Comparison of ENCODE assay signal across 9 mouse cellular contexts in genomic region chr14:51921759-51922570, GRCm38 (mm10). TPM values are rescaled to one million over a fixed set of nuclear protein-coding genes. Genes with fewer than 3 reads are reported as not detected.
A peak's percentile ranks its signal among the peaks of the same experiment; 100 is the strongest.
DNase-seq lines count a peak whose midpoint lies in the region; ATAC-seq and TF ChIP-seq lines count a peak whose summit lies in the region.
"Had no signal": no experiment of that assay in that cellular context is flagged by ENCODE, and none has a peak within 500 bp of the region (broad histone marks: within the 10 kb centered on the region; RNA-seq: fewer than 3 reads in every experiment).

No protein-coding gene starts in this region.

- WGBS in midbrain, embryonic 16.5 days = 81% methylated on average over 16 of the region's 16 CpGs
- 87% methylated on average over 16 of the region's 16 CpGs for WGBS in midbrain, embryonic 11.5 days

- no peaks in the 10 kb centered on the region for H3K4me1 ChIP-seq in midbrain, embryonic 16.5 days (ENCODE audit: control insufficient read depth, insufficient read depth, low read length)
- H3K4me1 ChIP-seq in midbrain, embryonic 11.5 days (ENCODE audit: control insufficient read depth, insufficient read depth, low read length) = no peaks in the 10 kb centered on the region

- no peaks in the 10 kb centered on the region for H3K36me3 ChIP-seq in midbrain, embryonic 16.5 days (ENCODE audit: control insufficient read depth, insufficient read depth, low read length)
- no peaks in the 10 kb centered on the region for H3K36me3 ChIP-seq in midbrain, embryonic 11.5 days (ENCODE audit: control insufficient read depth, insufficient read depth, low read length)

- no peak overlapping the region for H3K4me2 ChIP-seq in midbrain, embryonic 16.5 days (ENCODE audit: low read length)
- no peak overlapping the region for H3K4me2 ChIP-seq in midbrain, embryonic 11.5 days

- H3K27ac ChIP-seq in midbrain, embryonic 16.5 days (ENCODE audit: low read length) = 0 out of 2 replicates have a peak overlapping the region, but pooled peaks have one; percentile 54
- no peak overlapping the region for H3K27ac ChIP-seq in midbrain, embryonic 11.5 days (ENCODE audit: low read depth, low read length)
- H3K27ac ChIP-seq in layer of hippocampus, adult 2 months = peak overlapping the region; percentile 86

- ATAC-seq in midbrain, embryonic 16.5 days = peak; percentile 80
- no peak for ATAC-seq in midbrain, embryonic 11.5 days (ENCODE audit: low FRiP score)

- H3K9ac ChIP-seq in midbrain, embryonic 16.5 days (ENCODE audit: low read depth, low read length) = no peak overlapping the region
- H3K9ac ChIP-seq in midbrain, embryonic 11.5 days (ENCODE audit: low read length) = no peak overlapping the region

- no peaks in the 10 kb centered on the region for H3K27me3 ChIP-seq in midbrain, embryonic 16.5 days (ENCODE audit: control insufficient read depth, insufficient read depth, low read depth, low read length)
- H3K27me3 ChIP-seq in midbrain, embryonic 11.5 days (ENCODE audit: control insufficient read depth, insufficient read depth, low read length) = no peaks in the 10 kb centered on the region

- DNase-seq in cerebellum, adult 11-12 months = peak; percentile 44
- DNase-seq in cerebellum, adult 8-10 months = no peak
- DNase-seq in midbrain, embryonic 11.5 days (ENCODE audit: low spot score, missing footprints) = no peak
- peak; percentile 61 to 74 for DNase-seq in layer of hippocampus, adult 2 months (ENCODE audit: low spot score in 2 of 2)
- peak; percentile 41 to 82 for DNase-seq in lung, postnatal 4 days
- no peak for DNase-seq in adrenal gland, postnatal 4 days (ENCODE audit: low spot score in 2 of 2)
- no peak for DNase-seq in thymus, postnatal 0 days (ENCODE audit: low spot score)

- TF ChIP-seq CTCF in layer of hippocampus, adult 2 months (conservative IDR thresholded peaks at IDR 0.05) = no peak

- no peaks in the 10 kb centered on the region for H3K9me3 ChIP-seq in midbrain, embryonic 16.5 days (replicated peaks; ENCODE audit: control insufficient read depth, low read length, poor library complexity, severe bottlenecking)
- no peaks in the 10 kb centered on the region for H3K9me3 ChIP-seq in midbrain, embryonic 11.5 days (ENCODE audit: control insufficient read depth, low read length)

- H3K4me3 ChIP-seq in midbrain, embryonic 16.5 days (ENCODE audit: low read depth, low read length) = no peak overlapping the region
- H3K4me3 ChIP-seq in midbrain, embryonic 11.5 days (ENCODE audit: low read depth, low read length) = no peak overlapping the region
- no peak overlapping the region for H3K4me3 ChIP-seq in layer of hippocampus, adult 2 months

RNA-seq across cellular contexts. Expression of gene Rnase13, which starts 0.6 kb away (rescaled TPM):
- polyA plus RNA-seq in midbrain, embryonic 16.5 days (2015; fragmentation: Nextera tagmentation; extraction: Ambion mirVana) = not detected in 2 replicates
- not detected in 2 replicates for polyA plus RNA-seq in midbrain, embryonic 11.5 days (2014; fragmentation: Nextera tagmentation; extraction: Ambion mirVana)
- not detected for total RNA-seq in layer of hippocampus, adult 2 months (2021)
- total RNA-seq in adrenal gland, postnatal 4 days (2021) = not detected
- not detected in 2 replicates for polyA plus RNA-seq in thymus, postnatal 0 days (2015; fragmentation: Nextera tagmentation; extraction: Ambion mirVana)
- total RNA-seq: neutrophil, adult 5-6 weeks had no signal

RNA-seq across cellular contexts. Expression of gene Tppp2, which starts 3.7 kb away (rescaled TPM):
- polyA plus RNA-seq in midbrain, embryonic 16.5 days (2015; fragmentation: Nextera tagmentation; extraction: Ambion mirVana) = not detected in 2 replicates
- not detected in 2 replicates for polyA plus RNA-seq in midbrain, embryonic 11.5 days (2014; fragmentation: Nextera tagmentation; extraction: Ambion mirVana)
- total RNA-seq in layer of hippocampus, adult 2 months (2021) = not detected
- not detected for total RNA-seq in adrenal gland, postnatal 4 days (2021)
- not detected in 2 replicates for polyA plus RNA-seq in thymus, postnatal 0 days (2015; fragmentation: Nextera tagmentation; extraction: Ambion mirVana)
- total RNA-seq: neutrophil, adult 5-6 weeks had no signal

RNA-seq across cellular contexts. Expression of gene Ndrg2, which starts 8.0 kb away (rescaled TPM):
- 196 and 269 TPM in 2 replicates for polyA plus RNA-seq in midbrain, embryonic 16.5 days (2015; fragmentation: Nextera tagmentation; extraction: Ambion mirVana)
- polyA plus RNA-seq in midbrain, embryonic 11.5 days (2014; fragmentation: Nextera tagmentation; extraction: Ambion mirVana) = 7.5 and 10.6 TPM in 2 replicates
- total RNA-seq in layer of hippocampus, adult 2 months (2021) = 100 to 1,000 TPM; 894 to 934 TPM
- 100 to 1,000 TPM; 155 to 181 TPM for total RNA-seq in adrenal gland, postnatal 4 days (2021)
- 14.8 and 16.6 TPM in 2 replicates for polyA plus RNA-seq in thymus, postnatal 0 days (2015; fragmentation: Nextera tagmentation; extraction: Ambion mirVana)

RNA-seq across cellular contexts. Expression of gene Slc39a2, which starts 29.3 kb away (rescaled TPM):
- polyA plus RNA-seq in midbrain, embryonic 16.5 days (2015; fragmentation: Nextera tagmentation; extraction: Ambion mirVana) = 2.2 and 3.1 TPM in 2 replicates
- polyA plus RNA-seq in midbrain, embryonic 11.5 days (2014; fragmentation: Nextera tagmentation; extraction: Ambion mirVana) = 0.40 and 0.41 TPM in 2 replicates
- 10 to 100 TPM in 1 of 2 experiments, 1 to 10 TPM in 1; 8.2 to 10.1 TPM for total RNA-seq in layer of hippocampus, adult 2 months (2021)
- total RNA-seq in adrenal gland, postnatal 4 days (2021) = under 1 TPM; 0.82 to 0.95 TPM
- 0.14 and 0.26 TPM in 2 replicates for polyA plus RNA-seq in thymus, postnatal 0 days (2015; fragmentation: Nextera tagmentation; extraction: Ambion mirVana)

RNA-seq across cellular contexts. Expression of gene Mettl17, which starts 37.3 kb away (rescaled TPM):
- 86.5 and 92.0 TPM in 2 replicates for polyA plus RNA-seq in midbrain, embryonic 16.5 days (2015; fragmentation: Nextera tagmentation; extraction: Ambion mirVana)
- polyA plus RNA-seq in midbrain, embryonic 11.5 days (2014; fragmentation: Nextera tagmentation; extraction: Ambion mirVana) = 49.6 and 52.4 TPM in 2 replicates
- total RNA-seq in layer of hippocampus, adult 2 months (2021) = 10 to 100 TPM; 31.6 to 40.5 TPM
- 10 to 100 TPM; 37.5 to 44.2 TPM for total RNA-seq in adrenal gland, postnatal 4 days (2021)
- 41.9 and 50.0 TPM in 2 replicates for polyA plus RNA-seq in thymus, postnatal 0 days (2015; fragmentation: Nextera tagmentation; extraction: Ambion mirVana)

Comparison
In these comparisons a context has a peak if more than half of its experiments do, and no peak if none do; other contexts are left out.
1. DNase-seq: peak in cerebellum, adult 11-12 months (single experiment), layer of hippocampus, adult 2 months (2 of 2) and lung, postnatal 4 days (2 of 2); none in cerebellum, adult 8-10 months (single experiment), midbrain, embryonic 11.5 days (single experiment), adrenal gland, postnatal 4 days (0 of 2) and thymus, postnatal 0 days (single experiment).
2. RNA of gene Ndrg2, which starts 8.0 kb away (polyA plus RNA-seq): 196 to 269 TPM in midbrain, embryonic 16.5 days; 14.8 to 16.6 TPM in thymus, postnatal 0 days and 7.5 to 10.6 TPM in midbrain, embryonic 11.5 days; every median in the first group is over 10 times any median in the second.